Mouse (Mus musculus): ENCODE results near the gene Panx2.
A peak's percentile ranks its signal among the peaks of the same experiment; 100 is the strongest.

GRCm38 (mm10) chr15:89118007-89118406 lies 58.5 kb downstream of the Panx2 start:
- peak in 1 of 2 experiments; percentile 68; a peak in 2 of 4 replicates for TF ChIP-seq CTCF (conservative IDR thresholded peaks at IDR 0.05 in 1 of 2, IDR thresholded peaks at IDR 0.05 in 1 of 2; ENCODE audit: low read depth in 2 of 2, low read length in 2 of 2)
- no peak for TF ChIP-seq BHLHE40 (IDR thresholded peaks at IDR 0.05; ENCODE audit: low read depth, low read length)
- 0 out of 2 replicates have a peak, but pooled peaks have one; percentile 13 for TF ChIP-seq MAX (IDR thresholded peaks at IDR 0.05; ENCODE audit: low read length)
- TF ChIP-seq E2F4 (IDR thresholded peaks at IDR 0.05; ENCODE audit: insufficient replicate concordance, low read depth, low read length) = no peak
- TF ChIP-seq TBP (conservative IDR thresholded peaks at IDR 0.05; ENCODE audit: low read depth, low read length) = no peak
- TF ChIP-seq POLR2A (IDR thresholded peaks at IDR 0.05; ENCODE audit: low read depth, low read length) = no peak
- TF ChIP-seq HCFC1 (IDR thresholded peaks at IDR 0.05; ENCODE audit: low read depth, low read length) = no peak
- no peak for TF ChIP-seq MEF2A (IDR thresholded peaks at IDR 0.05; ENCODE audit: borderline replicate concordance, low read depth, low read length)
- TF ChIP-seq JUN (IDR thresholded peaks at IDR 0.05; ENCODE audit: insufficient read depth, low read depth, low read length) = no peak
- no peak for TF ChIP-seq ZMIZ1 (IDR thresholded peaks at IDR 0.05; ENCODE audit: low read depth, low read length)
- no peak for TF ChIP-seq MXI1 (IDR thresholded peaks at IDR 0.05; ENCODE audit: low read depth, low read length)
- no peak for TF ChIP-seq USF1 (IDR thresholded peaks at IDR 0.05; ENCODE audit: low read depth, low read length)
- peak; percentile 68 for TF ChIP-seq MYC (IDR thresholded peaks at IDR 0.05; ENCODE audit: low read depth, low read length)
